Mouse (Mus musculus) thymus, adult 2 months (tissue): Measurements from ENCODE around the gene Ces2f. TPM values are rescaled to one million over a fixed set of nuclear protein-coding genes. Genes with fewer than 3 reads are reported as not detected.

Experiments used
- DNase-seq: peaks from one replicate; pipeline ENCODE4 v3.0.0; 2021
- H3K27ac ChIP-seq: fragments of 200-500 bp; 2 replicates; pipeline ENCODE4 v1.5.1; 2012; ENCODE audit warnings: low read length, control low read depth; ENCODE audit not compliant: control insufficient read depth, insufficient read depth
- H3K27me3 ChIP-seq: fragments of 200-500 bp; 2 replicates; pipeline ENCODE4 v1.6.1; 2012; ENCODE audit warnings: mild to moderate bottlenecking, low read length, moderate library complexity, mixed read lengths; ENCODE audit not compliant: control insufficient read depth, insufficient read depth
- H3K36me3 ChIP-seq: fragments of 200-500 bp; 2 replicates; pipeline ENCODE4 v1.6.1; 2012; ENCODE audit warnings: mild to moderate bottlenecking, low read length, moderate library complexity; ENCODE audit not compliant: control insufficient read depth, insufficient read depth
- H3K4me1 ChIP-seq: fragments of 200-500 bp; replicated peaks from 2 replicates; pipeline ENCODE4 v1.6.1; 2012; ENCODE audit warnings: low read length; ENCODE audit not compliant: control insufficient read depth, insufficient read depth
- H3K4me3 ChIP-seq: fragments of 200-500 bp; 2 replicates; pipeline ENCODE4 v1.5.1; 2012; ENCODE audit warnings: mild to moderate bottlenecking, low read length, control low read depth, moderate library complexity; ENCODE audit not compliant: control insufficient read depth, insufficient read depth
- CTCF ChIP-seq: fragments of 200-500 bp; IDR thresholded peaks from 2 replicates; pipeline ENCODE4 v1.5.1; 2012; ENCODE audit warnings: mild to moderate bottlenecking, control low read depth, low read length, moderate library complexity, borderline replicate concordance; ENCODE audit not compliant: control insufficient read depth, poor library complexity, insufficient read depth; ENCODE audit errors: extremely low read depth
- POLR2A ChIP-seq: fragments of 200-500 bp; IDR thresholded peaks from 2 replicates; pipeline ENCODE4 v1.6.1; 2012; ENCODE audit warnings: mild to moderate bottlenecking, low read length, control low read depth, moderate library complexity; ENCODE audit not compliant: control insufficient read depth, poor library complexity, insufficient read depth; ENCODE audit errors: extremely low read depth
- WGBS: fragments of 180-500 bp; shearing (Covaris S2); methylation state at CpG from one replicate; pipeline ENCODE4 v1.1.7; 2018; 5-methylcytosine and 5-hydroxymethylcytosine counted together
- polyA plus RNA-seq: library from polyadenylated mRNA; depleted of rRNA; stranded (reverse); fragments of >200 nt; gene quantifications from 2 replicates; pipeline ENCODE4 v1.2.3, GENCODE M21; 2012; rRNA removed

The Ces2f gene
- polyA plus RNA-seq, 1 experiment, result 3.2 TPM

DNA sequence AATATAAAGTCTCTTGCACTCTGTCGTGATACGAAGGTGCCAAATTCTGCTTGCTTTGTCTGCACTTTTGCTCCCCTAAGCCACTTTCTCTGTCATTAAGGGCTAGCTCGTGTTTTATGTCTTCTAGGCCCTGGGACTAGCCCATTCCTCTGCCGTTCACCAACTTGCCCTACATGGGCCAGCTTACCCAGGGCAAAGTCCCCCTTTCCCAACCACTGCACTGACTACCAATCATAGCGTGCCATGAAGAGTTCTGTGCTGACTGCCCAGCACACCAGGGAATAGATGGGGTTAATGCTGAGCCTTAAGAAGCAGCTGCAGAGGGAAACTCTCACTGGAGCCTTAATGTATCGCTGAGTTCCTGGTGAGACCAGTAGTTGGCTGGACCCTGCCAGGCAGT, 51.0 kb downstream of the Ces2f start:
- WGBS, result 81% methylated on average over 6 of the region's 6 CpGs
- no peak for DNase-seq
- H3K27me3 ChIP-seq, result no peaks in the 10 kb centered on the region

DNA sequence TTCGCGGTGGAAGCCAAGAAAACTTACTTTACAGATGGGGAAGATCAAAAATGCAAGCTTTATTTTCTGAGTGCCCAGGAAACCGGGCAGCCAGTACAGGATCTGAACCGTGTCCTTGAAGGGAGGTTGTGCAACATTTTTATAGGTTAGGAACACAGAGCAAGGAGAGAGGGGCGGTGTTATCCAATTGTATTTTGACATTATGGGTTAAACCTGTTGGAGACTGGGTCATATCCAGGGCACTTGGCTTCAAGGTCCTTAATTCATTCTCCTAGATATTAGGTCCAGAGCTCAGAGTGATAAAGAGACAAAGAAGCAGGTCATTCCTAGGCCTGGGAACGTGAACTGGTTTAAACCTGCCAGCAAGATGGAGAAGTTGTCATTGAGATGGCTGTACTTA, 52.0 kb downstream of the Ces2f start:
- no peaks in the 10 kb centered on the region for H3K36me3 ChIP-seq
- no peaks in the 10 kb centered on the region for H3K4me1 ChIP-seq
- H3K27me3 ChIP-seq, result no peaks in the 10 kb centered on the region
- WGBS, result 90% methylated on average over 6 of the region's 6 CpGs
- no peak overlapping the region for H3K27ac ChIP-seq
- TF ChIP-seq POLR2A (no peak), CTCF (no peak)
- no peak overlapping the region for H3K4me3 ChIP-seq
- no peak for DNase-seq

More for the DNA sequence above, 51.0 kb downstream of the Ces2f start:
- H3K27ac ChIP-seq, result no peak overlapping the region
- no peaks in the 10 kb centered on the region for H3K36me3 ChIP-seq
- no peaks in the 10 kb centered on the region for H3K4me1 ChIP-seq
- H3K4me3 ChIP-seq, result no peak overlapping the region
- TF ChIP-seq POLR2A, result no peak
- no peak for TF ChIP-seq CTCF

DNA sequence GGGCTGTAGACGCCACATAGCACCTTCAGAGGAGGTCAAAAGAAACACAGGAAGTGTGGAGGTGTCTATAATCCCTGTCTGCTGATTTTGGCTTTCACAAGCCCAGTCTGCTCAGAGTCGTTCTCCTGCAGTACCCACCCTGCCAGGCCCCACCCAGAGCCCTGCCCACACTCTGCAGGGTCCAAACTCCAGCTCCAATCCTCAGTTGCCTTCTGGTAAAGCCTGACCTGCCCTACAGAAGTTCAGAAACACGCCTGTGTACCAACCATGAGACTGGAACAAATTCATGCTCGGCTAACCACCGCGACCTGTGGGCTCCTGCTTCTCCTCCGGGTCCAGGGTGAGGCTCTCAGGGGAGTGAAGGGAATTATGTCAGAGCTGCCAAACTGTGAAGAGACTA, 53.4 kb downstream of the Ces2f start, which contains the start of gene Ces2h:
TSS of gene Ces2h (plus strand) at position 268 of the 400 bp plus-strand sequence.
- 85% methylated on average over 7 of the region's 7 CpGs for WGBS
- Histone ChIP-seq H3K4me1 (no peaks in the 10 kb centered on the region), H3K27me3 (no peaks in the 10 kb centered on the region), H3K27ac (no peak within 1 kb of the TSS), H3K4me3 (no peak within 1 kb of the TSS), H3K36me3 (no peaks in the 10 kb centered on the region)
- DNase-seq, result no peak
- TF ChIP-seq CTCF (no peak), POLR2A (no peak)

Other genes with a start within 250 kb of the Ces2f start
- 0.87 and 1.0 TPM in 2 replicates for gene Ces2a, start 213.4 kb upstream of the Ces2f start, polyA plus RNA-seq
- gene Ces2b, start 115.8 kb upstream of the Ces2f start, polyA plus RNA-seq, result 0.20 and 0.32 TPM in 2 replicates
- 3.7 and 4.1 TPM in 2 replicates for gene Ces2c, start 100.3 kb upstream of the Ces2f start, polyA plus RNA-seq
- 1.6 and 2.3 TPM in 2 replicates for gene Ces2e, start 21.1 kb upstream of the Ces2f start, polyA plus RNA-seq
- 7.6 and 7.8 TPM in 2 replicates for gene Ces2g, start 14.4 kb downstream of the Ces2f start, polyA plus RNA-seq
- gene Ces2h, start 53.5 kb downstream of the Ces2f start, polyA plus RNA-seq, result not detected in 2 replicates
- gene Ces3a, start 101.2 kb downstream of the Ces2f start, polyA plus RNA-seq, result 0.13 and 1.2 TPM in 2 replicates
- 0.07 and 0.51 TPM in 2 replicates for gene Ces3b, start 136.4 kb downstream of the Ces2f start, polyA plus RNA-seq
- 0.05 TPM in 1 of 2 replicates, not detected in the other for gene Ces4a, start 184.4 kb downstream of the Ces2f start, polyA plus RNA-seq
- 26.7 and 34.4 TPM in 2 replicates for gene Cbfb, start 223.3 kb downstream of the Ces2f start, polyA plus RNA-seq